Comparison of ENCODE assay signal across 25 mouse cellular contexts in genomic region chr12:31120535-31120934, GRCm38 (mm10). TPM values are rescaled to one million over a fixed set of nuclear protein-coding genes. Genes with fewer than 3 reads are reported as not detected.
A peak's percentile ranks its signal among the peaks of the same experiment; 100 is the strongest.
DNase-seq lines count a peak whose midpoint lies in the region; ATAC-seq and TF ChIP-seq lines count a peak whose summit lies in the region.
"Had no signal": no experiment of that assay in that cellular context is flagged by ENCODE, and none has a peak within 500 bp of the region (broad histone marks: within the 10 kb centered on the region; RNA-seq: fewer than 3 reads in every experiment).

No protein-coding gene starts in this region.

- peak; percentile 73 for ATAC-seq in kidney, embryonic 15.5 days (replicated peaks; ENCODE audit: low FRiP score)
- no peak; the same call in 1 of the 2 replicates for ATAC-seq in kidney, postnatal 0 days (replicated peaks; ENCODE audit: low FRiP score, low read depth)
- ATAC-seq: activated CD4-positive, CD25-positive, alpha-beta regulatory T cell, adult 4 months; CD4-positive, CD25-positive, alpha-beta regulatory T cell, adult 4 months; forebrain, embryonic 13.5 days; forebrain, embryonic 15.5 days; Patski had no signal

- no peaks in the 10 kb centered on the region for H3K36me3 ChIP-seq in heart, embryonic 10.5 days
- no peaks in the 10 kb centered on the region for H3K36me3 ChIP-seq in kidney, embryonic 15.5 days
- H3K36me3 ChIP-seq in kidney, postnatal 0 days (ENCODE audit: insufficient read depth, low read length) = no peaks in the 10 kb centered on the region
- H3K36me3 ChIP-seq: embryonic facial prominence, embryonic 10.5 days; embryonic facial prominence, embryonic 12.5 days; forebrain, embryonic 15.5 days; G1E had no signal

- peak; percentile 66 for DNase-seq in heart, embryonic 10.5 days (ENCODE audit: low spot score)
- DNase-seq in heart, postnatal 25 days (ENCODE audit: low spot score) = no peak
- DNase-seq in kidney, adult 9 months = no peak
- DNase-seq in kidney, postnatal 0 days (ENCODE audit: low spot score) = peak; percentile 73
- no peak for DNase-seq in kidney, postnatal 4 days
- DNase-seq: adrenal gland, adult 8-10 months; adrenal gland, postnatal 14 days; adrenal gland, postnatal 36 days; B cell, adult 2 months; cerebellum, adult 11-12 months; cerebellum, adult 2 months; cerebellum, adult 9-10 months; cerebellum, postnatal 10 days; cerebellum, postnatal 25 days had no signal

- no peak for TF ChIP-seq CTCF in kidney, postnatal 0 days (IDR thresholded peaks at IDR 0.05; ENCODE audit: low read depth)

- no peak overlapping the region for H3K9ac ChIP-seq in kidney, embryonic 15.5 days
- no peak overlapping the region for H3K9ac ChIP-seq in kidney, postnatal 0 days (ENCODE audit: low read depth, low read length)
- H3K9ac ChIP-seq: embryonic facial prominence, embryonic 12.5 days; forebrain, embryonic 13.5 days; forebrain, embryonic 15.5 days had no signal

- no peak overlapping the region for H3K4me2 ChIP-seq in kidney, embryonic 15.5 days
- no peak overlapping the region for H3K4me2 ChIP-seq in kidney, postnatal 0 days (ENCODE audit: low read length)
- H3K4me2 ChIP-seq: embryonic facial prominence, embryonic 12.5 days; forebrain, embryonic 13.5 days; forebrain, embryonic 15.5 days had no signal

- 0 out of 2 replicates have a peak, but pooled peaks cover 8% of the 10 kb centered on the region for H3K4me1 ChIP-seq in heart, embryonic 10.5 days
- H3K4me1 ChIP-seq in kidney, embryonic 15.5 days = peaks cover 28% of the 10 kb centered on the region
- peaks cover 12% of the 10 kb centered on the region; the same call in 1 of the 2 replicates for H3K4me1 ChIP-seq in kidney, postnatal 0 days (replicated peaks; ENCODE audit: insufficient read depth, low read length)
- H3K4me1 ChIP-seq: embryonic facial prominence, embryonic 12.5 days; forebrain, embryonic 13.5 days; forebrain, embryonic 15.5 days had no signal

- H3K27me3 ChIP-seq in heart, embryonic 10.5 days (ENCODE audit: insufficient read depth, poor library complexity, severe bottlenecking) = no peaks in the 10 kb centered on the region
- no peaks in the 10 kb centered on the region for H3K27me3 ChIP-seq in kidney, embryonic 15.5 days
- H3K27me3 ChIP-seq in kidney, postnatal 0 days (ENCODE audit: insufficient read depth, low read length) = no peaks in the 10 kb centered on the region
- H3K27me3 ChIP-seq: CH12.LX; embryonic facial prominence, embryonic 12.5 days; forebrain, embryonic 13.5 days; forebrain, embryonic 15.5 days; Patski had no signal

- H3K4me3 ChIP-seq in heart, embryonic 10.5 days = no peak overlapping the region
- H3K4me3 ChIP-seq in kidney, embryonic 15.5 days (replicated peaks) = no peak overlapping the region
- no peak overlapping the region for H3K4me3 ChIP-seq in kidney, postnatal 0 days (replicated peaks; ENCODE audit: low read depth, low read length)
- H3K4me3 ChIP-seq: embryonic facial prominence, embryonic 10.5 days; embryonic facial prominence, embryonic 12.5 days; forebrain, embryonic 13.5 days; forebrain, embryonic 15.5 days had no signal

- WGBS in heart, embryonic 10.5 days = 73% methylated on average over 5 of the region's 5 CpGs
- 42% methylated on average over 5 of the region's 5 CpGs for WGBS in kidney, embryonic 15.5 days
- WGBS in kidney, postnatal 0 days = 36% methylated on average over 5 of the region's 5 CpGs

- intact Hi-C loops in heart, postnatal 25 days (cut with DNase I) = loop anchor here (10.0 kb wide), 1 partner anchor 184 kb away; no protein-coding TSS in a partner anchor

- no peaks in the 10 kb centered on the region for H3K9me3 ChIP-seq in heart, embryonic 10.5 days
- H3K9me3 ChIP-seq in kidney, embryonic 15.5 days (replicated peaks) = no peaks in the 10 kb centered on the region
- H3K9me3 ChIP-seq in kidney, postnatal 0 days (replicated peaks; ENCODE audit: low read length) = no peaks in the 10 kb centered on the region
- H3K9me3 ChIP-seq: embryonic facial prominence, embryonic 10.5 days; embryonic facial prominence, embryonic 12.5 days; forebrain, embryonic 13.5 days; forebrain, embryonic 15.5 days; G1E had no signal

- H3K27ac ChIP-seq in heart, embryonic 10.5 days = no peak overlapping the region
- H3K27ac ChIP-seq in kidney, embryonic 15.5 days = no peak overlapping the region
- no peak overlapping the region for H3K27ac ChIP-seq in kidney, postnatal 0 days
- H3K27ac ChIP-seq: embryonic facial prominence, embryonic 10.5 days; embryonic facial prominence, embryonic 12.5 days; forebrain, embryonic 13.5 days; forebrain, embryonic 15.5 days had no signal

RNA-seq across cellular contexts. Expression of gene Fam110c, which starts 46.9 kb away (rescaled TPM):
- polyA plus RNA-seq in heart, embryonic 10.5 days (2016; fragmentation: Nextera tagmentation; extraction: Ambion mirVana) = 0.82 and 0.85 TPM in 2 replicates
- under 1 TPM; 0.29 to 0.50 TPM for total RNA-seq in heart, postnatal 25 days (2021)
- polyA plus RNA-seq in kidney, embryonic 15.5 days (2015; fragmentation: Nextera tagmentation; extraction: Ambion mirVana) = 4.7 and 4.9 TPM in 2 replicates
- 7.9 and 8.1 TPM in 2 replicates for polyA plus RNA-seq in kidney, postnatal 0 days (2015; fragmentation: Nextera tagmentation; extraction: Ambion mirVana)
- total RNA-seq: CH12.LX had no signal
- polyA plus RNA-seq: activated CD4-positive, CD25-positive, alpha-beta regulatory T cell, adult 4 months; cortical plate, adult 2 months; forebrain, embryonic 15.5 days; G1E; Patski had no signal

Comparison
In these comparisons a context has a peak if more than half of its experiments do, and no peak if none do; other contexts are left out.
1. DNase-seq: peak in heart, embryonic 10.5 days (single experiment) and kidney, postnatal 0 days (single experiment); none in heart, postnatal 25 days (single experiment), kidney, adult 9 months (single experiment) and kidney, postnatal 4 days (0 of 2).